Mouse (Mus musculus) forebrain, postnatal 0 days (tissue): ENCODE results near the gene Mrps25. TPM values are rescaled to one million over a fixed set of nuclear protein-coding genes. Genes with fewer than 3 reads are reported as not detected.

Experiments
- ATAC-seq: fragments of 200-750 bp; cut with Nextera tagmentation; 2 replicates; pipeline ENCODE4 v1.8.0; 2017; ENCODE audit warnings: mild to moderate bottlenecking, moderate library complexity
- DNase-seq: peaks from one replicate; pipeline ENCODE4 v3.0.0-alpha.2; 2015
- H3K27ac ChIP-seq: fragments of 300-500 bp; sonication (generic); 2 replicates; pipeline ENCODE4 v1.5.1; 2014; ENCODE audit warnings: low read depth, mild to moderate bottlenecking, antibody characterized with exemption, low read length, moderate library complexity, mixed read lengths
- H3K27me3 ChIP-seq: fragments of 300-500 bp; sonication (generic); 2 replicates; pipeline ENCODE4 v1.6.1; 2014; ENCODE audit warnings: mild to moderate bottlenecking, low read length, mixed read lengths; ENCODE audit not compliant: insufficient read depth
- H3K36me3 ChIP-seq: fragments of 300-500 bp; sonication (generic); 2 replicates; pipeline ENCODE4 v1.6.1; 2014; ENCODE audit warnings: mild to moderate bottlenecking, moderate library complexity; ENCODE audit not compliant: insufficient read depth
- H3K4me1 ChIP-seq: fragments of 300-500 bp; sonication (generic); 2 replicates; pipeline ENCODE4 v1.6.1; 2014; ENCODE audit warnings: antibody characterized with exemption; ENCODE audit not compliant: insufficient read depth
- H3K4me2 ChIP-seq: fragments of 300-500 bp; sonication (generic); 2 replicates; pipeline ENCODE4 v1.6.1; 2014; ENCODE audit warnings: low read depth, mild to moderate bottlenecking, moderate library complexity
- H3K4me3 ChIP-seq: fragments of 300-500 bp; sonication (generic); 2 replicates; pipeline ENCODE4 v1.5.1; 2014; ENCODE audit warnings: low read depth, low read length, mixed read lengths
- H3K9ac ChIP-seq: fragments of 300-500 bp; sonication (generic); 2 replicates; pipeline ENCODE4 v1.6.1; 2014; ENCODE audit warnings: mild to moderate bottlenecking
- H3K9me3 ChIP-seq: fragments of 300-500 bp; sonication (generic); 2 replicates; pipeline ENCODE4 v1.6.1; 2016; ENCODE audit warnings: low read length
- CTCF ChIP-seq: sonication (generic); IDR thresholded peaks from 2 replicates; pipeline ENCODE4 v1.5.1; 2016; ENCODE audit warnings: antibody characterized with exemption, control low read depth, low read depth
- WGBS: fragments of 180-500 bp; shearing (Covaris S2); extraction: QIAGEN DNeasy Blood & Tissue Kit; methylation state at CpG from one replicate; pipeline ENCODE4 v1.1.7; 2014; 5-methylcytosine and 5-hydroxymethylcytosine counted together
- polyA plus RNA-seq: library from polyadenylated mRNA; unstranded; fragments of >200 nt; fragmentation: Nextera tagmentation; extraction: Ambion mirVana; gene quantifications from 2 replicates; pipeline ENCODE4 v1.2.1, GENCODE M21; 2015
- total RNA-seq: library from RNA; depleted of rRNA; stranded (reverse); fragments of >200 nt; gene quantifications from 2 replicates; pipeline ENCODE4 v1.2.3, GENCODE M21; 2014

The Mrps25 gene
- total and polyA plus RNA-seq, 2 experiments from 2014 or later = 20.8 to 55.7 TPM

DNA sequence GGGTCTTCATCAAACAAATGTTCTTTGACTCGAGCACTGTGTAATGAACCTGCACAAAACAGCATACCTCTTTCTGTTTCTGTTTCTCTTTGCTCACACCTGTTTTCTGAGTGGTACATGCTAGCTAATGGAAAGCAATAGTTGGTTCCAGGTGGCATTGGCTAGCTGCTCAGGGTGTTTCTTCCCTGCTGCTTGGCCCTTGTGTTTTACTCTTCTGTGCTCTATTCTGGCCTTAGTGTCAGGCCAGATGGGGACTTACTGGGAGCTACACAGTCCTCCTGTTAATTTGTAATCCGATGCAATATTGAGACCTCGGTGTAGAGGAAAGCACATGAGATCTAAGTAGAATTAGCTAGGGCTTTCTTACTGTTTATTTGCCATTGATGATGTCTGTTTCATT lies 25.0 kb downstream of the Mrps25 start:
- DNase-seq (no peak), ATAC-seq (no peak)
- H3K9me3 ChIP-seq = no peaks in the 10 kb centered on the region
- peaks cover 83% of the 10 kb centered on the region for H3K36me3 ChIP-seq
- no peak overlapping the region for H3K9ac ChIP-seq
- H3K4me3 ChIP-seq = no peak overlapping the region
- H3K27ac ChIP-seq = no peak overlapping the region
- H3K27me3 ChIP-seq = no peaks in the 10 kb centered on the region
- H3K4me2 ChIP-seq = no peak overlapping the region
- no peak for TF ChIP-seq CTCF
- 91% methylated on average over 3 of the region's 3 CpGs for WGBS
- no peaks in the 10 kb centered on the region for H3K4me1 ChIP-seq

GRCm38 (mm10) chr6:92153774-92154173 lies 30.1 kb downstream of the Mrps25 start:
- no peak for ATAC-seq
- no peak for DNase-seq
- peaks cover 56% of the 10 kb centered on the region for H3K36me3 ChIP-seq
- no peaks in the 10 kb centered on the region for H3K27me3 ChIP-seq
- WGBS = 83% methylated on average over 1 of the region's 1 CpGs
- no peak overlapping the region for H3K9ac ChIP-seq
- no peak overlapping the region for H3K4me2 ChIP-seq
- no peaks in the 10 kb centered on the region for H3K9me3 ChIP-seq
- no peak overlapping the region for H3K27ac ChIP-seq
- no peak overlapping the region for H3K4me3 ChIP-seq
- H3K4me1 ChIP-seq = no peaks in the 10 kb centered on the region
- no peak for TF ChIP-seq CTCF

DNA sequence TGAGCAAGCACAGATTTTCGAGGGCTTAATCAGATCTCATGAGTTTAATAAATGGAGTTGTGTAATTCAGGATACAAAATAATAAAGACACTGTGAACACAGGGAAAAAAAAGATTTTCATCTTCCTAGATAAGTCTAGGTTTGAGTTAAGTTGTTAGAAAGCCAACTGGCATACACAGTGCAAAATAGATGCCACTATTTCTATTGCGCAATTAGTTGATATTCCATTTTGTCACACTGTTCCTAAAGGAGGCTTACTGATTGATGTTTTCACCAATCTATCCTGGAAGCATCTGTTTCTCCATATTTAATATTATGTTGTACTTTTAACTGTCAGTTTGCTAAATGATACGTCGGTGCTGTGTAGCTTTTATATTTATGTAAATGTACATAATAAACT lies 38.0 kb downstream of the Mrps25 start:
- no peak overlapping the region for H3K4me3 ChIP-seq
- 77% methylated on average over 4 of the region's 4 CpGs for WGBS
- H3K4me2 ChIP-seq = no peak overlapping the region
- DNase-seq (no peak), ATAC-seq (no peak)
- H3K36me3 ChIP-seq = peaks cover 13% of the 10 kb centered on the region
- H3K27ac ChIP-seq = no peak overlapping the region
- no peak for TF ChIP-seq CTCF
- no peaks in the 10 kb centered on the region for H3K9me3 ChIP-seq
- H3K9ac ChIP-seq = no peak overlapping the region
- no peaks in the 10 kb centered on the region for H3K4me1 ChIP-seq
- no peaks in the 10 kb centered on the region for H3K27me3 ChIP-seq

DNA sequence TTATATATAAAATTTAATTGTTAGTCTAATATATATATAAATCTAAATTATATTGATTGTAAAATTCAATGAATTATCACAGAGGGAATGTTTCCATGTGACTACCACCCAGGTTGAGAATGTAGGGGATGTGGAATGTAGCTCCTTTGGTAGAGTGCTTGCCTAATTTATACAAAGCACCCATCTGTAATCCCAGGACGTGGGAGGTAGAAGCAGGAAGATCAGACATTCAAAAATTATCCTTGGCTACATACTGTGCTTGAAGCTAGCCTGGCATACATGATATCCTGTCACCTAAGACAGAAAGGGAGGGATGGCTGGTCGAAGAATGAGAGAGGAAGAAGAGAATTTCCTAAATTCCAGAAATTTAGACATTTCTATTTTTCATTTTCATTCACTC lies 47.5 kb downstream of the Mrps25 start:
- Histone ChIP-seq H3K27me3 (no peaks in the 10 kb centered on the region), H3K4me2 (no peak overlapping the region), H3K4me1 (no peaks in the 10 kb centered on the region), H3K4me3 (no peak overlapping the region), H3K36me3 (no peaks in the 10 kb centered on the region), H3K9me3 (no peaks in the 10 kb centered on the region), H3K27ac (no peak overlapping the region), H3K9ac (no peak overlapping the region)
- DNase-seq (no peak), ATAC-seq (no peak)
- 67% methylated on average over 2 of the region's 2 CpGs for WGBS
- TF ChIP-seq CTCF = no peak

- TF ChIP-seq CTCF = no peak
- WGBS = 87% methylated on average over 2 of the region's 2 CpGs
- H3K9ac ChIP-seq = no peak overlapping the region
Measured at GRCm38 (mm10) chr6:92133617-92134016, 50.2 kb downstream of the Mrps25 start.

GRCm38 (mm10) chr6:92132021-92132911 lies 51.6 kb downstream of the Mrps25 start:
- Histone ChIP-seq H3K4me2 (no peak overlapping the region), H3K9ac (no peak overlapping the region), H3K4me1 (no peaks in the 10 kb centered on the region), H3K36me3 (no peaks in the 10 kb centered on the region), H3K27ac (no peak overlapping the region), H3K27me3 (no peaks in the 10 kb centered on the region), H3K9me3 (no peaks in the 10 kb centered on the region), H3K4me3 (no peak overlapping the region)
- ATAC-seq (no peak), DNase-seq (no peak)
- WGBS = 83% methylated on average over 3 of the region's 3 CpGs
- TF ChIP-seq CTCF = no peak

More at GRCm38 (mm10) chr6:92133617-92134016, 50.2 kb downstream of the Mrps25 start:
- H3K9me3 ChIP-seq = no peaks in the 10 kb centered on the region
- H3K36me3 ChIP-seq = no peaks in the 10 kb centered on the region
- H3K27me3 ChIP-seq = no peaks in the 10 kb centered on the region
- H3K27ac ChIP-seq = no peak overlapping the region
- H3K4me1 ChIP-seq = no peaks in the 10 kb centered on the region
- no peak overlapping the region for H3K4me3 ChIP-seq
- no peak for DNase-seq
- H3K4me2 ChIP-seq = no peak overlapping the region
- no peak for ATAC-seq

- Histone ChIP-seq H3K36me3 (no peaks in the 10 kb centered on the region), H3K4me3 (no peak overlapping the region), H3K9ac (no peak overlapping the region), H3K27ac (no peak overlapping the region), H3K27me3 (no peaks in the 10 kb centered on the region), H3K4me2 (no peak overlapping the region), H3K4me1 (no peaks in the 10 kb centered on the region), H3K9me3 (no peaks in the 10 kb centered on the region)
- DNase-seq (no peak), ATAC-seq (no peak)
- WGBS = 88% methylated on average over 1 of the region's 1 CpGs
- no peak for TF ChIP-seq CTCF
Measured at GRCm38 (mm10) chr6:92131456-92131855, 52.4 kb downstream of the Mrps25 start.
